Comparison of ENCODE assay signal across 9 mouse cellular contexts in the genomic region with DNA sequence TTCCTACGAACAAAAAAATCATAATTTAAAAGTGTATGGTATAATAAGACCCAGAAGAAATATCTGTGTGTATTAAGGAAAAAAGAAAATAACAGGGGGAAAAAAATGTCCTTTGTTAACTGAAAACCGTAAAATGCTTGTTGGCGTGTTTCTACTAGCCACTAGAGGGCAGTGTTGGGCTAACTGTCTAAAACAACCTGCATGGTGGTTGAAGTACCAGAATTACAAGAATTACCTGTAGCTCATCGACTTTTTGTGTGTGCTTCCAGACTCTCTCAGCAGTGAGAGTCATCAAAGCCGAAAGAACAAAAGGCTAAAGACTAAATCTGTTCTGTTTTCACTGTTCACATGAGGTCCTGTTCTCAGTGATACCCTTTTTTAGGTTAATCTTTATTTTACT. TPM values are rescaled to one million over a fixed set of nuclear protein-coding genes. Genes with fewer than 3 reads are reported as not detected.
DNase-seq lines count a peak whose midpoint lies in the region; ATAC-seq lines count a peak whose summit lies in the region.
"Had no signal": no experiment of that assay in that cellular context is flagged by ENCODE, and none has a peak within 500 bp of the region (broad histone marks: within the 10 kb centered on the region; RNA-seq: fewer than 3 reads in every experiment).

No protein-coding gene starts in this region.

- no peak overlapping the region for H3K27ac ChIP-seq in hindbrain, embryonic 11.5 days (ENCODE audit: low read depth, low read length)
- no peak overlapping the region for H3K27ac ChIP-seq in hindbrain, embryonic 13.5 days
- H3K27ac ChIP-seq in neural tube, embryonic 12.5 days: no peak overlapping the region

- WGBS in hindbrain, embryonic 11.5 days: 24% methylated on average over 5 of the region's 5 CpGs
- 25% methylated on average over 5 of the region's 5 CpGs for WGBS in hindbrain, embryonic 13.5 days
- WGBS in neural tube, embryonic 12.5 days: 21% methylated on average over 5 of the region's 5 CpGs

- peak; percentile 72 for DNase-seq in hindbrain, embryonic 11.5 days (ENCODE audit: low spot score)
- DNase-seq in CD4-positive, CD25-positive, alpha-beta regulatory T cell, adult 2 months (ENCODE audit: low read depth, low spot score): peak; percentile 84
- peak; percentile 26 for DNase-seq in WW6 (ENCODE audit: low read depth, low spot score)
- peak; percentile 27 to 39 for DNase-seq in kidney, postnatal 4 days
- DNase-seq in left cerebral cortex, adult 8-10 months (ENCODE audit: low spot score in 2 of 2): no peak

- no peak for ATAC-seq in hindbrain, embryonic 11.5 days (ENCODE audit: low FRiP score)
- no peak for ATAC-seq in hindbrain, embryonic 13.5 days (ENCODE audit: low FRiP score)
- ATAC-seq in erythroid progenitor cell, adult 5-6 weeks (replicated peaks; ENCODE audit: low FRiP score, poor library complexity, severe bottlenecking): peak; percentile 54; the same call in 1 of the 2 replicates
- ATAC-seq in neural tube, embryonic 12.5 days (ENCODE audit: low FRiP score, low read depth): 0 out of 2 replicates have a peak, but pooled peaks have one; percentile 41

- no peaks in the 10 kb centered on the region for H3K9me3 ChIP-seq in hindbrain, embryonic 11.5 days (ENCODE audit: control insufficient read depth, low read length)
- H3K9me3 ChIP-seq in hindbrain, embryonic 13.5 days: no peaks in the 10 kb centered on the region
- H3K9me3 ChIP-seq in neural tube, embryonic 12.5 days: no peaks in the 10 kb centered on the region
- H3K9me3 ChIP-seq: megakaryocyte, embryonic 14.5 days had no signal

- no peaks in the 10 kb centered on the region for H3K36me3 ChIP-seq in hindbrain, embryonic 11.5 days (ENCODE audit: control insufficient read depth, insufficient read depth, low read length)
- no peaks in the 10 kb centered on the region for H3K36me3 ChIP-seq in hindbrain, embryonic 13.5 days
- H3K36me3 ChIP-seq in neural tube, embryonic 12.5 days: no peaks in the 10 kb centered on the region

- no peaks in the 10 kb centered on the region for H3K4me1 ChIP-seq in hindbrain, embryonic 11.5 days (replicated peaks; ENCODE audit: control insufficient read depth, insufficient read depth, low read length)
- no peaks in the 10 kb centered on the region for H3K4me1 ChIP-seq in hindbrain, embryonic 13.5 days (replicated peaks)
- no peaks in the 10 kb centered on the region for H3K4me1 ChIP-seq in neural tube, embryonic 12.5 days
- H3K4me1 ChIP-seq: megakaryocyte, embryonic 14.5 days had no signal

- no peaks in the 10 kb centered on the region for H3K27me3 ChIP-seq in hindbrain, embryonic 11.5 days (ENCODE audit: control insufficient read depth, insufficient read depth, low read length)
- no peaks in the 10 kb centered on the region for H3K27me3 ChIP-seq in hindbrain, embryonic 13.5 days
- H3K27me3 ChIP-seq in neural tube, embryonic 12.5 days (replicated peaks): no peaks in the 10 kb centered on the region

- no peak overlapping the region for H3K4me3 ChIP-seq in hindbrain, embryonic 11.5 days (ENCODE audit: low read depth, low read length)
- H3K4me3 ChIP-seq in hindbrain, embryonic 13.5 days: no peak overlapping the region
- no peak overlapping the region for H3K4me3 ChIP-seq in neural tube, embryonic 12.5 days
- H3K4me3 ChIP-seq: megakaryocyte, embryonic 14.5 days had no signal

- no peak overlapping the region for H3K4me2 ChIP-seq in hindbrain, embryonic 11.5 days (replicated peaks; ENCODE audit: low read depth, low read length)
- H3K4me2 ChIP-seq in hindbrain, embryonic 13.5 days: no peak overlapping the region
- no peak overlapping the region for H3K4me2 ChIP-seq in neural tube, embryonic 12.5 days (replicated peaks)

- no peak overlapping the region for H3K9ac ChIP-seq in hindbrain, embryonic 11.5 days (ENCODE audit: low read depth, low read length)
- no peak overlapping the region for H3K9ac ChIP-seq in hindbrain, embryonic 13.5 days
- no peak overlapping the region for H3K9ac ChIP-seq in neural tube, embryonic 12.5 days

RNA-seq across cellular contexts. Expression of a gene that starts 20.6 kb away (rescaled TPM):
- 27.1 and 31.6 TPM in 2 replicates for polyA plus RNA-seq in hindbrain, embryonic 11.5 days (2014; fragmentation: Nextera tagmentation; extraction: Ambion mirVana)
- 30.4 and 32.9 TPM in 2 replicates for polyA plus RNA-seq in hindbrain, embryonic 13.5 days (2015; fragmentation: Nextera tagmentation; extraction: Ambion mirVana)
- 2.9 and 10.1 TPM in 2 replicates for total RNA-seq in erythroid progenitor cell, adult 5-6 weeks (2015; ENCODE audit: low replicate concordance)
- total RNA-seq in erythroid progenitor cell, adult 5-6 weeks (2017; ENCODE audit: low replicate concordance): 0.38 and 5.6 TPM in 2 replicates
- polyA plus RNA-seq in neural tube, embryonic 12.5 days (2016; fragmentation: Nextera tagmentation; extraction: Ambion mirVana): 25.5 and 27.4 TPM in 2 replicates
- total RNA-seq in left cerebral cortex, adult 8-10 months (2022): 10 to 100 TPM; 18.7 to 25.3 (median 22.9) TPM

Comparison
In these comparisons a context has a peak if more than half of its experiments do, and no peak if none do; other contexts are left out.
1. ATAC-seq: peak in erythroid progenitor cell, adult 5-6 weeks (single experiment) and neural tube, embryonic 12.5 days (single experiment); none in hindbrain, embryonic 11.5 days (single experiment) and hindbrain, embryonic 13.5 days (single experiment).
2. DNase-seq: peak in hindbrain, embryonic 11.5 days (single experiment), CD4-positive, CD25-positive, alpha-beta regulatory T cell, adult 2 months (single experiment), WW6 (single experiment) and kidney, postnatal 4 days (2 of 2); none in left cerebral cortex, adult 8-10 months (0 of 2).